Mouse (Mus musculus) lung, postnatal 10 days (tissue): ENCODE data around the gene Nudcd3.

Source experiments
- DNase-seq: peaks from one replicate; pipeline ENCODE4 v3.0.0; 2021

Nudcd3 gene

DNA sequence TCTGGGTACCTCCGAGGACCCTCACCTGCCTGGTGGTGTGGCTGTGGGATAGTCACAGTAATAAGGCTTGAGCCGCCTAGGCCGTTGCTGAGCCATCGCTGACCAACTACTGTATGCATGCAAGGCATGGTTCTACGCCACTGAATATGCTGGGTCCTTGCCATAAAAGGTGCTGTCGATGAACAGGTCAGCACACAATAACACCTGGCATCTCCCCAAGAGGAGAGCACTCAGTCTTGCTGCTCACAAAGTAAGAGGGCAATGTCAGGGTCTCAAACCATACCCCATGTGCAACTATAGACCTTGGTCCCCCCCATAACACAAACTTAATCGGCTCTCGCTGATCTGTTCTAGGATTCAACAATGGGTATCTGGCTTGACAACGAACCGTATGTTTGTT lies 141.1 kb downstream of the Nudcd3 start:
- no peak for DNase-seq
